Comparison of ENCODE assay signal across 34 mouse cellular contexts in the genomic region with DNA sequence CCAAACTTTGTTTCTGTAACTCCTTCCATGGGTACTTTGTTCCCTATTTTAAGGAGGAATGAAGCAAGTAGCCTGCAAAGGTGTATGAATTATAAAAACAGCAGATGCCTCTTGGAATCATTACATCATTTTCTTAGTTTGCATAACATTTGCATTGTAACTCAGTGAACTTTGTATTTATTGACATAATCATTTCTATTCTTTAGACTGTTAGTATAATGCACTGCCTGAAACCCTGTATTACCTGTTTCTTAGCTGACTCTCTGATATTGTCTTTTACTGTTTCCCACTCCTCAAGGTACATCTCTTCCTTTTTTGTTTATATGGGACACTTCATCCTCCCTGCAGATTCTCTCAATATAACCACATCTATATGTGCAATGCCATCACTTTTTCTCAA.
"Had no signal": no experiment of that assay in that cellular context is flagged by ENCODE, and none has a peak within 500 bp of the region (broad histone marks: within the 10 kb centered on the region; RNA-seq: fewer than 3 reads in every experiment).

No protein-coding gene starts in this region.

- H3K9ac ChIP-seq: heart, embryonic 12.5 days; heart, embryonic 13.5 days; heart, embryonic 15.5 days; hindbrain, embryonic 12.5 days; hindbrain, embryonic 13.5 days; hindbrain, embryonic 14.5 days; hindbrain, embryonic 15.5 days; kidney, embryonic 15.5 days had no signal

- H3K27me3 ChIP-seq: heart, embryonic 12.5 days; heart, embryonic 13.5 days; heart, embryonic 15.5 days; hindbrain, embryonic 12.5 days; hindbrain, embryonic 13.5 days; hindbrain, embryonic 15.5 days; kidney, embryonic 15.5 days had no signal

- H3K4me3 ChIP-seq: heart, embryonic 10.5 days; heart, embryonic 12.5 days; heart, embryonic 13.5 days; heart, embryonic 15.5 days; hindbrain, embryonic 10.5 days; hindbrain, embryonic 12.5 days; hindbrain, embryonic 13.5 days; hindbrain, embryonic 15.5 days; kidney, embryonic 15.5 days; layer of hippocampus, adult 2 months; left cerebral cortex, adult 2 months had no signal

- DNase-seq: heart, postnatal 10 days; heart, postnatal 14 days; heart, postnatal 36 days; heart, postnatal 4 days; kidney, adult 11 months; kidney, adult 18-20 months; kidney, adult 2 months; kidney, adult 8-10 months; kidney, adult 9 months; kidney, postnatal 10 days; kidney, postnatal 14 days; kidney, postnatal 25 days; kidney, postnatal 36 days; kidney, postnatal 4 days; layer of hippocampus, adult 9-11 months; layer of hippocampus, postnatal 36 days had no signal

- H3K9me3 ChIP-seq: heart, embryonic 10.5 days; heart, embryonic 12.5 days; heart, embryonic 13.5 days; heart, embryonic 15.5 days; hindbrain, embryonic 10.5 days; hindbrain, embryonic 12.5 days; hindbrain, embryonic 13.5 days; hindbrain, embryonic 15.5 days; kidney, embryonic 15.5 days had no signal

- H3K27ac ChIP-seq: heart, embryonic 10.5 days; heart, embryonic 13.5 days; heart, embryonic 15.5 days; hindbrain, embryonic 10.5 days; hindbrain, embryonic 12.5 days; hindbrain, embryonic 13.5 days; hindbrain, embryonic 14.5 days; hindbrain, embryonic 15.5 days; hindbrain, postnatal 0 days; kidney, embryonic 15.5 days; kidney, postnatal 0 days; layer of hippocampus, adult 2 months; left cerebral cortex, adult 2 months had no signal

- H3K4me2 ChIP-seq: heart, embryonic 11.5 days; heart, embryonic 12.5 days; heart, embryonic 13.5 days; heart, embryonic 15.5 days; hindbrain, embryonic 12.5 days; hindbrain, embryonic 13.5 days; hindbrain, embryonic 14.5 days; hindbrain, embryonic 15.5 days; kidney, embryonic 15.5 days had no signal

- ATAC-seq: hindbrain, embryonic 16.5 days; hindbrain, postnatal 0 days; inflammation-experienced regulatory T-cells, adult 6 months; intestine, embryonic 16.5 days had no signal

- H3K4me1 ChIP-seq: heart, embryonic 10.5 days; heart, embryonic 12.5 days; heart, embryonic 13.5 days; heart, embryonic 15.5 days; hindbrain, embryonic 10.5 days; hindbrain, embryonic 12.5 days; hindbrain, embryonic 13.5 days; hindbrain, embryonic 15.5 days; kidney, embryonic 15.5 days had no signal

- H3K36me3 ChIP-seq: heart, embryonic 10.5 days; heart, embryonic 12.5 days; heart, embryonic 13.5 days; heart, embryonic 15.5 days; hindbrain, embryonic 10.5 days; hindbrain, embryonic 12.5 days; hindbrain, embryonic 13.5 days; hindbrain, embryonic 15.5 days; kidney, embryonic 15.5 days had no signal
